Mouse (Mus musculus) bone marrow macrophage, adult 2 months (primary cell): Measurements from ENCODE around the gene Ube2z. TPM values are rescaled to one million over a fixed set of nuclear protein-coding genes. Genes with fewer than 3 reads are reported as not detected.

Experiments
- H3K27ac ChIP-seq: 2 replicates; pipeline ENCODE4 v1.5.1; 2012; ENCODE audit warnings: low read depth, low read length; ENCODE audit not compliant: insufficient read depth
- H3K4me1 ChIP-seq: 2 replicates; pipeline ENCODE4 v1.6.1; 2012; ENCODE audit warnings: low read length; ENCODE audit not compliant: control insufficient read depth, insufficient read depth
- H3K4me3 ChIP-seq: 2 replicates; pipeline ENCODE4 v1.5.1; 2012; ENCODE audit warnings: mild to moderate bottlenecking, low read length, moderate library complexity; ENCODE audit not compliant: insufficient read depth
- CTCF ChIP-seq: IDR thresholded peaks from 2 replicates; pipeline ENCODE4 v1.5.1; 2012; ENCODE audit warnings: low read depth, mild to moderate bottlenecking, low read length, moderate library complexity
- POLR2A ChIP-seq: IDR thresholded peaks from 2 replicates; pipeline ENCODE4 v1.6.1; 2012; ENCODE audit warnings: mild to moderate bottlenecking, low read depth, low read length, borderline replicate concordance
- polyA plus RNA-seq: library from polyadenylated mRNA; stranded (reverse); fragments of >200 nt; gene quantifications from 2 replicates; pipeline ENCODE4 v1.2.4, GENCODE M21; 2012; ENCODE audit not compliant: missing spikeins, insufficient read depth, insufficient read length

Gene Ube2z
- polyA plus RNA-seq, 1 experiment, result 43.6 TPM

DNA sequence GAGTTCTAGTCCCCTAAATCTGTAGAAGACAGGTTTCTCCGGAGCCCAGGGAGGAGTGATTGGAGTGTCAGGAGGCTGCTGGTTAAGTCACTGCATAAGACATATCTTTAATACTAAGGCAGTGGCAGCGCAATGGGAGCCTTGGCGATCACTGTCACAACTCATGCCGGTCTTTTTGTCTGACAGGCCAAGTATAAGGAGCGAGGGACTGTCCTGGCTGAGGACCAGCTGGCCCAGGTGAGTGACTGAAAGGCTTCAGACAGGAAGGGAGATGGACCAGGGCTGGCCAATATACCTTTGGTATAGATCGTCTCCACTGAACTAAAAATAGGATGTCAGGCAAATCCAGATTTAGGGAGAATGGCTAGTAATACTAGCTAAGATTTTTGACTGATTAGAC lies 30.1 kb downstream of the Ube2z start:
- Histone ChIP-seq H3K27ac (no peak overlapping the region), H3K4me3 (peak overlapping the region; percentile 88), H3K4me1 (peaks cover 8% of the 10 kb centered on the region)
- TF ChIP-seq CTCF (no peak), POLR2A (no peak)

DNA sequence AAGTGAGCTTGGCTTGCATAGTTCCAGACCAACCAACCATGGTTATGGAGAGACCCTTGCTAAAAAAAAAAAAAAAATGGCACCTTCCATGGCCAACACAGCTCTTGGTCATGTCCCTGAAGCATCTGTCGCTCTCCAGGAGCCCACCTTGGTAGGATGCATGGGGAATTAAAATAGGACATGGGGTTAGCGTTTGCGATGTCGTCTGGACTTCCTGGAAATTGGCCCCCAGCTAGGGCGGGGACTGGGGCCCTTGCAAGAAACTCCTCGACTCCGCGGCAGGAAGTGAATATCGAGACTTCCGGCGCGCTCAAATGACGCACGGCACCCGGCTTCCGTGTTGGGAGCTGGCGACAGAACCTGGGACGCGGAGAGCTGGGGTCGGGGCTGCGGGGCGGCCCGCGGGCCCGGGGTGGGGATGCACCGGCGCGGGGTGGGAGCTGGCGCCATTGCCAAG lies 30.6 kb downstream of the Ube2z start, which contains the start of gene Snf8:
Gene Snf8, plus strand, starts transcription at position 290 of the 457 bp plus-strand sequence.
- peak within 1 kb of the TSS; percentile 88 for H3K4me3 ChIP-seq
- H3K27ac ChIP-seq, result peak within 1 kb of the TSS; percentile 67
- peaks cover 8% of the 10 kb centered on the region for H3K4me1 ChIP-seq
- TF ChIP-seq POLR2A, result no peak; the same call in 1 of the 2 replicates

DNA sequence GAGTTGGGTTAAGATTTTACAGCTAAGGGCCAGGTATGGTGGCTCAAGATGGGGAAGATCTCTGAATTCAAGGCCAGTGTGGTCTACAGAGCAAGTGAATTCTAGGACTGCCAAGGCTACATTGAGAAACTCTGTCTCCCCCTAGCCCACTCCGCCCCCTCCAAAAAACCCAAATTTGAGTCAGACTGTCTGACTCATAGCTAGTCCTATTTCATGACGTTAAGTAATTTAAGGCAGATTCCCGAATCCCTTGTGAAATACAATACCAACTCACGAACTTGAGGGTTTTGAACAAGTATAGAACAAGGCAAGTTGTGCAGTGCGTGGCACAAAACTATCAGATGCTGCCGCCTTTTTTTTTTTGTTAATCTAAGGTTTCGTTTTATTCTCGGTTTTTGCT lies 31.1 kb downstream of the Ube2z start:
- Histone ChIP-seq H3K4me1 (peaks cover 8% of the 10 kb centered on the region), H3K27ac (peak overlapping the region; percentile 67), H3K4me3 (peak overlapping the region; percentile 88)
- TF ChIP-seq CTCF (no peak), POLR2A (no peak)

DNA sequence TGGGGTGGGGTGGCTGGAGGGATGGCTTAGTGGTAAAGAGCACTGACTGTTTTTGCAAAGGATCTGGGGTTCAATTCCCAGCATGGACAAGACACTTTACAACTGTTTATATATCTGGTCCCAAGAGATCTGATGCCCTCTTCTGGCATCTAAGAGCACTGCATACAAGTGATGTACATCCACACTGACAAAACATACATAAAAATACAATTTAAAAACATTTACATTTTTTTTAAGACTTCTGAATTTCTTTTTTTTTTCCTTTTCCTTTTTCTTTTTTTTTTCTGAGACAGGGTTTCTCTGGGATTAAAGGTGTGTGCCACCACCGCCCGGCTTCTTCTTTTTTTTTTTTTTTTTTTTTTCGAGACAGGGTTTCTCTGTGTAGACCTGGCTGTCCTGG lies 31.9 kb downstream of the Ube2z start:
- no peak overlapping the region for H3K4me3 ChIP-seq
- TF ChIP-seq CTCF, result no peak
- H3K4me1 ChIP-seq, result peaks cover 8% of the 10 kb centered on the region
- no peak overlapping the region for H3K27ac ChIP-seq

DNA sequence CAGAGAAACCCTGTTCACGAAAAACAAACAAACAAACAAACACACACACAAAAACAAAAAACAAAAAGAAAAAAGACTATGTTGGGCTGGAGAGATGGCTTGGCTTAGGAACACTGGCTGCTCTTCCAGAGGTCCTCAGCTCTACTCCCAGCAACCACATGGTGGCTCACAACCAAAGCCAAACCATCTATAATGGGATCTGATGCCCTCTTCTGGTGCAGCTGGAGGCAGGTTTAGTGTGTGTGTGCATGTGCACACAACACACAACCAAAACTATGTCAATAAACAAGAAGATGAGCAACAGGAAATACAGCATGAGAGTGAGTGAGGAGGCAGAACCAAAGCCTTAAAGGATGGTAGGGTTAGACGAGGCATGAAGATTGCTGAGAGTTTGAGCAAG lies 33.5 kb downstream of the Ube2z start:
- Histone ChIP-seq H3K27ac (no peak overlapping the region), H3K4me1 (peaks cover 8% of the 10 kb centered on the region), H3K4me3 (no peak overlapping the region)
- TF ChIP-seq POLR2A, result no peak
- TF ChIP-seq CTCF, result no peak

DNA sequence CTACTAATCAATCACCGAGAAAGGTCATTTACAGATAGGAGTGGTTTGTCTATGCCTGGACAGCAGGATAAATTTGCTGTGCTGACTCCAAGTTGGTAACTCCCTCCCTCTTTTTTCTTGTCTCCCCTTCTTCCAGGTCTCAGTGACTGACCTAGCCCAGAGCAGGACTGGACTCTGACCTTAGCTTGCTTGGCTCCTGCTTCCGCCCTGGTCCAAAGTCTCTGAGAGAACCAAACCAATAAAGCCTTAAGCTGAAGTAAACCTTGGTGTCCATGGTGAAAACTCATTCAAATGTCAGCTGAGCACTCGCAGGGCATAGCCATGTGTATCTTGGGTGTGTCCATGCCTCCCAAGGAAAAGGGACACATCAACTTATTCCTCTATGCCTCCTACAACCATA lies 34.6 kb downstream of the Ube2z start:
- Histone ChIP-seq H3K27ac (no peak overlapping the region), H3K4me3 (no peak overlapping the region), H3K4me1 (peaks cover 6% of the 10 kb centered on the region)
- TF ChIP-seq POLR2A, result no peak

DNA sequence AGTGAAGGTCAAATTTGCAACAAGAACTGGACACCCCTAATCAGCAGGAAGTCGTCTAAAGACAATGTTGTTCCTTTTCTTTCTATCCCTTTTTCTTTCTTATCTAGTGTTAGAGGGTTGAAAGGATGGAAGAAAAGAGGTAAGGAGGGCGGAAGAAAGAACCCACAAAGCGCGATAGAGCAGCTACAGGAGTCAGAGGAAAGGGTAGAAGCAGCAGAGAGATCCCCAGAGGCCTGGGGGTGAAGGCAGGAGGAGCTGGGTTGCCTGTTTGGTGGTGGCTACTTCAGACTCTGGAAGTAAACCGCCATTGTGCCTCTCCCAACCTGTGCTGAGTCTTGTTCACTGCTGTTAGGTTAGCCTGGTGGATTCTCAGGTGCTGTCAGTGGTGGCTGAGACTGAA lies 37.1 kb downstream of the Ube2z start:
- H3K27ac ChIP-seq, result no peak overlapping the region
- no peak overlapping the region for H3K4me3 ChIP-seq
- no peaks in the 10 kb centered on the region for H3K4me1 ChIP-seq
- no peak for TF ChIP-seq POLR2A
- TF ChIP-seq CTCF, result no peak

DNA sequence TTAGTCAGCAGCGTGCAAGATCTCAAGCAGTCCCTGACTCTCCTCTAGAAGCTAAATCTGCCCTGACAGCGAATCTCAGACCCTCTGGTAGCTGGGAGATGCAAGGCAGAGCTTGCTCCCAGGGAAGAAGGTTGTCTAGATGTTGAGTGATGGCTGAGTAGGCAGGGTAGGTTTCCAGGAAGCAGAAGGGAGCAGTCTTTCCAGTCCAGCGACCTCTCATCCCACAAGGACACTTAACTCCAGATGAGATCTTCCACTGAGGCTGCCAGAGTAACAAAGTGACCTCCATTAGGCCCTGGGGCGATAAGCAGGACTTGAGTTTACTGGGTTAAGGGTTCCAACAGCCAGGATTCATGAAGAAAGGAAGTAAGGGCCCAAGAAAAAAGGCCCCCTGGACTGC lies 44.6 kb downstream of the Ube2z start:
- TF ChIP-seq CTCF, result no peak
- TF ChIP-seq POLR2A, result no peak
- H3K4me3 ChIP-seq, result no peak overlapping the region
- H3K4me1 ChIP-seq, result peaks cover 4% of the 10 kb centered on the region; the same call in 1 of the 2 replicates
- H3K27ac ChIP-seq, result no peak overlapping the region

DNA sequence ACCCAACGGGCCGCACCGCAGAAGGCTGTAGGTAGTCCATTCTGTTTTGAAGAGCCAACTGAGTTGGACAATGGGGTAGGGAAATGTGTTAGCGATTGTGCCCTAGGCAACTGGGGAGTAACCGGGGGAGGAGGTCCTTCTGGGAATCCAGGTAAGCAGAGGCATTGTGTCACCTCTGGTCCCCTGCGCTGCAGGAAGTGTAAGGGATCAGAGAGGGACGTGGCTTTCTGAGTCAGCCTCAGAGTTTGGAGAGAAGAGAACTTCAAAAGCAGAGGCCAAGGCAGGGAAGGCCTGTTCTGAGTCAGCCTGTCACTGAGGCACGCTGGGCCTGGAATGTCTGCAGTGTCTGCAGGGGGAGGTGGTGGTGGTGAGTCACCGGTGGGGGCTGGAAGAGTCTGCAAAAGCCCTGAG lies 47.2 kb downstream of the Ube2z start:
- Histone ChIP-seq H3K4me1 (peaks cover 4% of the 10 kb centered on the region; the same call in 1 of the 2 replicates), H3K4me3 (no peak overlapping the region), H3K27ac (no peak overlapping the region)
- TF ChIP-seq CTCF (no peak), POLR2A (no peak)

DNA sequence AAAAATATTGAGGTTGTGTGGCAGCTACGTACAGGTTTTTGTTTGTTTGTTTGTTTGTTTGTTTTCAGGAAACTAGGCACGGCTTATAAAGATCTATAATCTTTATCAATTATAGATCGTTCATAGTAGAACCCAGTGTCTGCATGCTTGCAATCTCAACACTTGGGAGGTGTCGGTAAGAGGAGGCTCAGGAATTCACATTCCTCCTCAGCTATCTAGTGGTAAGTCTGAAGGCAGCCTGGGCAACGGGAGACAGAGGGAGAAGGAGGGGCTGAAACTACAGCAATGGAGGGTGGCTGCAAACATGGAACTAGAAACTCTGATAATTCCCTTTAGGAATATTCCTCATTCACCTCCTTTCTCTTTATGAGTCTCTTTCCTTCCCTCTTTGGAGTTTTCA lies 49.8 kb downstream of the Ube2z start:
- Histone ChIP-seq H3K4me3 (no peak overlapping the region), H3K4me1 (peaks cover 4% of the 10 kb centered on the region; the same call in 1 of the 2 replicates)
- TF ChIP-seq POLR2A (no peak), CTCF (no peak)

DNA sequence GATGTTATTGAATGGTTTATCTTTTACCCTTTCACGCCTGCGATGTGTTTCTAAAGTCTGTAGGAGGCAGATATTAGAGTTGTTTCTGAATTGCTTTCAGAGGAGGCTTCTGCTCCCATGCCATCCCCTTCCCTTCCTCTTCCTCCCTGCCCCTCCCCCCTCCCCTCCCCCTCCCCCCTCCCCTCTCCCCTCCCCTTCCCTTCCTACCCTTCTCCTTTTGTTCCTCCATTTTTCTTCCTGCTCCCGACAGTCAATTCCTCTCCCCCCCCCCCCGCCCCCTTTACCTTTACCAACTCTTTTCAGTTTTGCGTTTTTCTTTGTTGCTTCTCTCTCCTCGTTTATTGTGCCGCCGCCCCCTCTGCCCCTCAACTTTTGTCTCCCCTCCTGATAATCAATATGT lies 53.2 kb downstream of the Ube2z start:
- TF ChIP-seq POLR2A, result no peak
- no peak for TF ChIP-seq CTCF
- H3K27ac ChIP-seq, result no peak overlapping the region
- no peaks in the 10 kb centered on the region for H3K4me1 ChIP-seq
- H3K4me3 ChIP-seq, result no peak overlapping the region

More for the DNA sequence above, 49.8 kb downstream of the Ube2z start:
- H3K27ac ChIP-seq, result no peak overlapping the region

DNA sequence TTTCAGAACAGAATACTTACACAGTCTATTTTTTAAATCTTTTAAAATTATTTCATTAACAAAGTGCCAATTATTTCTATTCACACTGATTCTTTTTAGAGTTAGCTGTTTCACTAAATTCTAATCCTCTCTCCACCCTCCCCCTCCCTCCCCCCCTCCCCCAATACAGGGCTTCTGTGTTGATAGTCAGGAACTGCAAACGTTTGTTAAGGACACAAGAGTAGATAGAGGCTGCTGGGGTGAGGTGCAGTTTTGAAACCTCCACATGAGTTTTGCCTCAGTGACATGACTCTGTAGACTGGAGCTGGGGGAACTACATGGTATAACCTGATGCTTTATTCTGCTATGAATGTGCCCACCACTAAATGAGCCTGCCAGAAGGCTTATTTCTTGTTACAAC lies 56.4 kb downstream of the Ube2z start:
- no peaks in the 10 kb centered on the region for H3K4me1 ChIP-seq
- no peak overlapping the region for H3K27ac ChIP-seq
- TF ChIP-seq CTCF, result no peak
- no peak for TF ChIP-seq POLR2A
- H3K4me3 ChIP-seq, result no peak overlapping the region
